Mouse (Mus musculus) lung, postnatal 4 days (tissue): Measurements from ENCODE around the gene Vmn1r225.
"Not testable (repeated sequence)": the region's sequence is repeated elsewhere in the genome, so short reads cannot be mapped to it uniquely, and the experiment has no call there.

ENCODE experiments used
- DNase-seq, 2 experiments: peaks; one replicate each; pipeline ENCODE4 v3.0.0; 2021

Vmn1r225 gene

DNA sequence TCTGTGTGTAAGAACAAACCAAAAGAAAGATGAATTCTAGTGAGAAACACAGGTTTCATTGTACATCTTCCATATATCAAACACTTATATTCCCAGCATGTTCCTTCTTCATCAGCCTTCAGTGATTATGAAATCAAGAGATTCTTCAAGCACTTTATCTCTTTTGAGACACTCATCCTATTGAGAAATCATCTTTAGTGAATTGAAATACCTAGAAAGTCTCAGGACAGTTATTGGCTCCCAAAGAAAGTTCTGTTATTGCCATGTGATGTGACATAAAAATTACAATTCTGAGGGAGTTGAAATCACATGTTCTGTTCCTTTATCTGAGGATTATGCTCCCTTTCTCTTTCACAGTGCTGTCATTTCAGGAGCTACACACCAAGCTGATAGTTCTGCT lies at the start of gene Vmn1r225:
Gene Vmn1r225, plus strand, starts transcription at position 301 of the 400 bp plus-strand sequence.
- DNase-seq, result no peak

DNA sequence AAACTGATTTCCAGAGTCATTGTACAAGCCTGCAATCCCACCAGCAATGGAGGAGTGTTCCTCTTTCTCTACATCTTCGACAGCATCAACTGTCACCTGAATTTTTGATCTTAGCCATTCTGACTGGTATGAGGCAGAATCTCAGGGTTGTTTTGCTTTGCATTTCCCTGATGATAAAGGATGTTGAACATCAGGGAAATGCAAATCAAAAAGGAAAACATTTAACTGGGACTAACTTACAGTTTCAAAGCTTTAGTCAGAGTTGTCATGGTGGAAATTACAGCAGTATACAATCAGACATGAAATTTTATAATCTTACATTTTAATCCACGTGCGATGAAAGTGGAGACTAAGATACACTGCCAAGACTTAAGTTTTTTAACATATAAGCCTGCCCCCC lies 24.6 kb upstream of the Vmn1r225 start:
- DNase-seq, result no peak

DNA sequence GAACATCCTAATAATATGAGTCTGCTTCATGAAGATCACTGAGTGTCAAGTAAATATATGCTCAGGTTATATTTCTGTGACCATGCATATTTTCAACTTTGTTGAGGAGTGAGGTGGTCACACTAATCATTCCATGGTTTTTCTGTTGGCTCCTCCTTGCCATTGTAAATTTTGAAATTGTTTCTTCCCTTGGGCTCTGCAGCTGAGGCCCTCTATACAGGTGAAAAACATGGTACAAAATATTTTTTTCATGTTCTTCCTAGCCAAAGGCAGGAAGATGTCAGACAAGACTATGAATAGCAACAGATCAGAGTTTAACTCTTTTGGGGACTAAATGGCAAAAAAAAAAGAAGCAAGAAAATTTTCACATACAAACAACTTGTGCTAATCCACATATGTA lies 16.7 kb upstream of the Vmn1r225 start, which contains the start of gene Vmn2r108:
Gene Vmn2r108, minus strand, starts transcription at position 101 of the 400 bp plus-strand sequence.
- no peak for DNase-seq

DNA sequence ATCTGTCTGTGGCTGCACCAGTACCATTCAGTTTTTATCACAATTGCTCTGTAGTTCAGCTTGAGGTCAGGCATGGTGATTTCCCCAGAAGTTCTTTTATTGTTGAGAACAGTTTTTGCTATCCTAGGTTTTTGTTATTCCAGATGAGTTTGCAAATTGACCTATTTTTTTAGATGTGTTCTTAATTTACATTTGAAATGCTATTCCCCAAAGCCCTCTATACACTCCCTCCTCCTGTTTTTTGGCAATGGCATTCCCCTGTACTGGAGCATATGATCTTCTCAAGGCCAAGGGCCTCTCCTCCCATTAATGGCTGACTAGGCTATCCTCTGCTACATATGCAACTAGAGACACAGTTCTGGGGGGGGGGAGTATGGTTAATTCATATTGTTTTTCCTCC lies 10.3 kb downstream of the Vmn1r225 start:
- not testable (repeated sequence) for DNase-seq
